Mouse (Mus musculus) heart, embryonic 12.5 days (tissue): ENCODE results near the gene Oaz1. TPM values are rescaled to one million over a fixed set of nuclear protein-coding genes. Genes with fewer than 3 reads are reported as not detected.

Experiments
- ATAC-seq: fragments of 200-750 bp; cut with Nextera tagmentation; 2 replicates; pipeline ENCODE4 v1.8.0; 2017; ENCODE audit warnings: moderate TSS enrichment, moderate library complexity; ENCODE audit not compliant: insufficient number of reproducible peaks, low FRiP score
- H3K27ac ChIP-seq: fragments of 300-500 bp; sonication (generic); 2 replicates; pipeline ENCODE4 v1.5.1; 2016; ENCODE audit warnings: mild to moderate bottlenecking, moderate library complexity; ENCODE audit not compliant: poor library complexity, severe bottlenecking
- H3K27me3 ChIP-seq: fragments of 300-500 bp; sonication (generic); replicated peaks from 2 replicates; pipeline ENCODE4 v1.6.1; 2016; ENCODE audit warnings: mild to moderate bottlenecking, moderate library complexity
- H3K36me3 ChIP-seq: fragments of 300-500 bp; sonication (generic); 2 replicates; pipeline ENCODE4 v1.6.1; 2016; ENCODE audit warnings: mild to moderate bottlenecking, moderate library complexity
- H3K4me1 ChIP-seq: fragments of 300-500 bp; sonication (generic); replicated peaks from 2 replicates; pipeline ENCODE4 v1.6.1; 2016; ENCODE audit warnings: mild to moderate bottlenecking
- H3K4me2 ChIP-seq: fragments of 300-500 bp; sonication (generic); 2 replicates; pipeline ENCODE4 v1.6.1; 2016; ENCODE audit warnings: mild to moderate bottlenecking, moderate library complexity
- H3K4me3 ChIP-seq: fragments of 300-500 bp; sonication (generic); 2 replicates; pipeline ENCODE4 v1.5.1; 2016; ENCODE audit warnings: mild to moderate bottlenecking
- H3K9ac ChIP-seq: fragments of 300-500 bp; sonication (generic); 2 replicates; pipeline ENCODE4 v1.6.1; 2016; ENCODE audit warnings: mild to moderate bottlenecking, moderate library complexity
- H3K9me3 ChIP-seq: fragments of 300-500 bp; sonication (generic); replicated peaks from 2 replicates; pipeline ENCODE4 v1.6.1; 2016; ENCODE audit warnings: mild to moderate bottlenecking, moderate library complexity
- WGBS: fragments of 180-500 bp; shearing (Covaris S2); methylation state at CpG from one replicate; pipeline ENCODE4 v1.1.7; 2016; 5-methylcytosine and 5-hydroxymethylcytosine counted together
- polyA plus RNA-seq: library from polyadenylated mRNA; unstranded; fragments of >200 nt; fragmentation: Nextera tagmentation; extraction: Ambion mirVana; gene quantifications from 2 replicates; pipeline ENCODE4 v1.2.1, GENCODE M21; 2016

Gene Oaz1
- polyA plus RNA-seq, 1 experiment from 2014 or later = 1,577 TPM

- Histone ChIP-seq H3K36me3 (peaks cover 20% of the 10 kb centered on the region), H3K4me3 (peak overlapping the region; percentile 98), H3K9me3 (no peaks in the 10 kb centered on the region), H3K4me2 (peak overlapping the region; percentile 100), H3K27ac (peak overlapping the region; percentile 37; the same call in 1 of the 2 replicates), H3K4me1 (peaks cover 28% of the 10 kb centered on the region), H3K27me3 (no peaks in the 10 kb centered on the region), H3K9ac (peak overlapping the region; percentile 21; the same call in 1 of the 2 replicates)
- ATAC-seq = no peak
- 62% methylated on average over 3 of the region's 3 CpGs for WGBS
These were observed 29.8 kb downstream of the Oaz1 start for GRCm38 (mm10) chr10:80856267-80856666.

- Histone ChIP-seq H3K9ac (peak overlapping the region; percentile 38; the same call in 1 of the 2 replicates), H3K4me3 (0 out of 2 replicates have a peak overlapping the region, but pooled peaks have one; percentile 98)
These were observed 30.5 kb downstream of the Oaz1 start for GRCm38 (mm10) chr10:80856908-80857307.

GRCm38 (mm10) chr10:80857386-80857785 is 30.9 kb downstream of the Oaz1 start:
- Histone ChIP-seq H3K9me3 (no peaks in the 10 kb centered on the region), H3K27me3 (no peaks in the 10 kb centered on the region), H3K36me3 (peaks cover 20% of the 10 kb centered on the region), H3K9ac (peak overlapping the region; percentile 38; the same call in 1 of the 2 replicates), H3K27ac (peak overlapping the region; percentile 70), H3K4me2 (peak overlapping the region; percentile 100), H3K4me3 (0 out of 2 replicates have a peak overlapping the region, but pooled peaks have one; percentile 98), H3K4me1 (peaks cover 28% of the 10 kb centered on the region)
- 68% methylated on average over 8 of the region's 8 CpGs for WGBS
- ATAC-seq = no peak

More at GRCm38 (mm10) chr10:80856908-80857307, 30.5 kb downstream of the Oaz1 start:
- no peak for ATAC-seq
- no peaks in the 10 kb centered on the region for H3K9me3 ChIP-seq
- WGBS = 75% methylated on average over 5 of the region's 5 CpGs
- H3K4me2 ChIP-seq = peak overlapping the region; percentile 100
- H3K27me3 ChIP-seq = no peaks in the 10 kb centered on the region
- peaks cover 20% of the 10 kb centered on the region for H3K36me3 ChIP-seq
- peaks cover 28% of the 10 kb centered on the region for H3K4me1 ChIP-seq
- H3K27ac ChIP-seq = peak overlapping the region; percentile 70

- H3K4me3 ChIP-seq = no peak overlapping the region
- WGBS = 63% methylated on average over 3 of the region's 3 CpGs
- ATAC-seq = peak; percentile 47
- H3K27me3 ChIP-seq = no peaks in the 10 kb centered on the region
- H3K4me1 ChIP-seq = peaks cover 28% of the 10 kb centered on the region
- H3K9me3 ChIP-seq = no peaks in the 10 kb centered on the region
- peak overlapping the region; percentile 38; the same call in 1 of the 2 replicates for H3K9ac ChIP-seq
- H3K36me3 ChIP-seq = peaks cover 22% of the 10 kb centered on the region
- H3K4me2 ChIP-seq = peak overlapping the region; percentile 100
- peak overlapping the region; percentile 70 for H3K27ac ChIP-seq
These were observed 31.4 kb downstream of the Oaz1 start for GRCm38 (mm10) chr10:80857848-80858247.

GRCm38 (mm10) chr10:80858350-80858935 is 32.0 kb downstream of the Oaz1 start:
- 66% methylated on average over 7 of the region's 7 CpGs for WGBS
- peak; percentile 82 for ATAC-seq
- peak overlapping the region; percentile 42; the same call in 1 of the 2 replicates for H3K9ac ChIP-seq
- peaks cover 28% of the 10 kb centered on the region for H3K4me1 ChIP-seq
- H3K27ac ChIP-seq = peak overlapping the region; percentile 71
- H3K4me3 ChIP-seq = no peak overlapping the region
- no peaks in the 10 kb centered on the region for H3K27me3 ChIP-seq
- H3K4me2 ChIP-seq = peak overlapping the region; percentile 100; the same call in 1 of the 2 replicates
- no peaks in the 10 kb centered on the region for H3K9me3 ChIP-seq
- peaks cover 22% of the 10 kb centered on the region for H3K36me3 ChIP-seq

- no peaks in the 10 kb centered on the region for H3K27me3 ChIP-seq
- 80% methylated on average over 5 of the region's 5 CpGs for WGBS
- H3K36me3 ChIP-seq = peaks cover 60% of the 10 kb centered on the region
- H3K27ac ChIP-seq = no peak overlapping the region
- no peak overlapping the region for H3K9ac ChIP-seq
- no peaks in the 10 kb centered on the region for H3K4me1 ChIP-seq
- no peak overlapping the region for H3K4me2 ChIP-seq
- ATAC-seq = no peak
- no peaks in the 10 kb centered on the region for H3K9me3 ChIP-seq
- no peak overlapping the region for H3K4me3 ChIP-seq
These were observed 35.8 kb downstream of the Oaz1 start for GRCm38 (mm10) chr10:80862305-80862704.

- Histone ChIP-seq H3K36me3 (peaks cover 75% of the 10 kb centered on the region), H3K9ac (no peak overlapping the region), H3K4me1 (no peaks in the 10 kb centered on the region), H3K4me2 (no peak overlapping the region), H3K27me3 (no peaks in the 10 kb centered on the region), H3K9me3 (no peaks in the 10 kb centered on the region), H3K27ac (no peak overlapping the region), H3K4me3 (no peak overlapping the region)
- 88% methylated on average over 16 of the region's 16 CpGs for WGBS
- no peak for ATAC-seq
These were observed 38.0 kb downstream of the Oaz1 start for GRCm38 (mm10) chr10:80864446-80864845.

GRCm38 (mm10) chr10:80870993-80871392 is 44.5 kb downstream of the Oaz1 start:
- Histone ChIP-seq H3K36me3 (peaks cover 27% of the 10 kb centered on the region), H3K4me2 (no peak overlapping the region), H3K4me3 (no peak overlapping the region), H3K27me3 (peaks cover 20% of the 10 kb centered on the region), H3K27ac (no peak overlapping the region), H3K4me1 (no peaks in the 10 kb centered on the region), H3K9me3 (no peaks in the 10 kb centered on the region), H3K9ac (no peak overlapping the region)
- WGBS = 88% methylated on average over 1 of the region's 6 CpGs
- no peak for ATAC-seq

GRCm38 (mm10) chr10:80871581-80871980 is 45.1 kb downstream of the Oaz1 start, which contains the start of gene Tmprss9:
Tmprss9 (plus strand) TSS chr10:80871848.
- H3K9me3 ChIP-seq = no peaks in the 10 kb centered on the region
- no peak within 1 kb of the TSS for H3K4me3 ChIP-seq
- WGBS = 18% methylated on average over 9 of the region's 9 CpGs
- H3K4me2 ChIP-seq = no peak within 1 kb of the TSS
- H3K36me3 ChIP-seq = peaks cover 21% of the 10 kb centered on the region
- peaks cover 5% of the 10 kb centered on the region for H3K4me1 ChIP-seq
- no peak within 1 kb of the TSS for H3K27ac ChIP-seq
- no peak for ATAC-seq
- no peak within 1 kb of the TSS for H3K9ac ChIP-seq
- H3K27me3 ChIP-seq = peaks cover 20% of the 10 kb centered on the region

- 75% methylated on average over 9 of the region's 9 CpGs for WGBS
- Histone ChIP-seq H3K9me3 (no peaks in the 10 kb centered on the region), H3K9ac (no peak overlapping the region), H3K4me1 (peaks cover 11% of the 10 kb centered on the region), H3K27ac (no peak overlapping the region), H3K4me3 (no peak overlapping the region), H3K36me3 (no peaks in the 10 kb centered on the region), H3K4me2 (no peak overlapping the region), H3K27me3 (peaks cover 20% of the 10 kb centered on the region)
- no peak for ATAC-seq
These were observed 47.6 kb downstream of the Oaz1 start for GRCm38 (mm10) chr10:80874035-80874434.

GRCm38 (mm10) chr10:80876028-80876427 is 49.6 kb downstream of the Oaz1 start:
- Histone ChIP-seq H3K27me3 (peaks cover 17% of the 10 kb centered on the region), H3K4me3 (no peak overlapping the region), H3K9me3 (no peaks in the 10 kb centered on the region), H3K4me2 (no peak overlapping the region), H3K27ac (no peak overlapping the region), H3K36me3 (no peaks in the 10 kb centered on the region), H3K4me1 (peaks cover 15% of the 10 kb centered on the region), H3K9ac (no peak overlapping the region)
- 27% methylated on average over 5 of the region's 5 CpGs for WGBS
- no peak for ATAC-seq
